Mouse (Mus musculus): ENCODE data around the gene Rara. TPM values are rescaled to one million over a fixed set of nuclear protein-coding genes. Genes with fewer than 3 reads are reported as not detected.

Rara gene
- polyA plus RNA-seq (2015; fragmentation: Nextera tagmentation; extraction: Ambion mirVana) = 13.0 and 18.8 TPM in 2 replicates

GRCm38 (mm10) chr11:98927438-98928076, at the start of gene Rara:
TSS of gene Rara (plus strand) at chr11:98927818.

GRCm38 (mm10) chr11:98907437-98908173, 20.0 kb upstream of the Rara start, which contains the start of gene Cdc6:
TSS of gene Cdc6 (plus strand) at chr11:98907801.

GRCm38 (mm10) chr11:98982773-98983133, 55.1 kb downstream of the Rara start, which contains the start of gene Gjd3:
TSS of gene Gjd3 (minus strand) at chr11:98983016.

GRCm38 (mm10) chr11:99023500-99024467, 96.2 kb downstream of the Rara start, which contains the start of gene Top2a:
TSS of gene Top2a (minus strand) at chr11:99024189.

Other genes with a start within 250 kb of the Rara start
- gene Psmd3, start 245.3 kb upstream of the Rara start, polyA plus RNA-seq (2015; fragmentation: Nextera tagmentation; extraction: Ambion mirVana) = 97.4 and 100 TPM in 2 replicates
- gene Csf3, start 226.6 kb upstream of the Rara start, polyA plus RNA-seq (2015; fragmentation: Nextera tagmentation; extraction: Ambion mirVana) = not detected in 2 replicates
- 22.2 and 22.7 TPM in 2 replicates for gene Med24, start 198.4 kb upstream of the Rara start, polyA plus RNA-seq (2015; fragmentation: Nextera tagmentation; extraction: Ambion mirVana)
- 15.5 and 19.9 TPM in 2 replicates for gene Thra, start 187.2 kb upstream of the Rara start, polyA plus RNA-seq (2015; fragmentation: Nextera tagmentation; extraction: Ambion mirVana)
- gene Nr1d1, start 152.5 kb upstream of the Rara start, polyA plus RNA-seq (2015; fragmentation: Nextera tagmentation; extraction: Ambion mirVana) = 0.90 and 1.2 TPM in 2 replicates
- 15.0 and 18.0 TPM in 2 replicates for gene Msl1, start 132.3 kb upstream of the Rara start, polyA plus RNA-seq (2015; fragmentation: Nextera tagmentation; extraction: Ambion mirVana)
- 15.9 and 16.2 TPM in 2 replicates for gene Casc3, start 122.9 kb upstream of the Rara start, polyA plus RNA-seq (2015; fragmentation: Nextera tagmentation; extraction: Ambion mirVana)
- 0.19 and 0.38 TPM in 2 replicates for gene Rapgefl1, start 91.0 kb upstream of the Rara start, polyA plus RNA-seq (2015; fragmentation: Nextera tagmentation; extraction: Ambion mirVana)
- gene Wipf2, start 64.2 kb upstream of the Rara start, polyA plus RNA-seq (2015; fragmentation: Nextera tagmentation; extraction: Ambion mirVana) = 3.2 and 3.7 TPM in 2 replicates
- 59.7 and 71.2 TPM in 2 replicates for gene Cdc6, start 20.0 kb upstream of the Rara start, polyA plus RNA-seq (2015; fragmentation: Nextera tagmentation; extraction: Ambion mirVana)
- gene Gjd3, start 55.2 kb downstream of the Rara start, polyA plus RNA-seq (2015; fragmentation: Nextera tagmentation; extraction: Ambion mirVana) = 0.52 TPM in 1 of 2 replicates, not detected in the other
- gene Top2a, start 96.4 kb downstream of the Rara start, polyA plus RNA-seq (2015; fragmentation: Nextera tagmentation; extraction: Ambion mirVana) = 227 and 254 TPM in 2 replicates
- 250 and 413 TPM in 2 replicates for gene Igfbp4, start 113.4 kb downstream of the Rara start, polyA plus RNA-seq (2015; fragmentation: Nextera tagmentation; extraction: Ambion mirVana)
- gene Tns4, start 161.5 kb downstream of the Rara start, polyA plus RNA-seq (2015; fragmentation: Nextera tagmentation; extraction: Ambion mirVana) = 0.65 and 0.70 TPM in 2 replicates
- 1.4 and 2.2 TPM in 2 replicates for gene Ccr7, start 227.3 kb downstream of the Rara start, polyA plus RNA-seq (2015; fragmentation: Nextera tagmentation; extraction: Ambion mirVana)